Mouse (Mus musculus): ENCODE measurements at regions not wholly inside any gene's neighbourhood (a gene's known extent, or its start where the extent isn't known, plus 50 kb on each side); places are given as distances from the start of the nearest gene placed in this dataset.

GRCm38 (mm10) chr1:181291966-181292365, 60.5 kb upstream of the Cnih3 start:
- TF ChIP-seq CTCF (IDR thresholded peaks at IDR 0.05; ENCODE audit: extremely low read depth, insufficient read length, insufficient replicate concordance, low read depth, low read length) (no peak), POLR2A (IDR thresholded peaks at IDR 0.05; ENCODE audit: low read depth, low read length) (no peak)
